Mouse (Mus musculus) limb, embryonic 15.5 days (tissue): ENCODE data around the gene Scp2. TPM values are rescaled to one million over a fixed set of nuclear protein-coding genes. Genes with fewer than 3 reads are reported as not detected.

Source experiments
- ATAC-seq: fragments of 200-750 bp; cut with Nextera tagmentation; 2 replicates; pipeline ENCODE4 v1.8.0; 2017; ENCODE audit warnings: low read depth, moderate TSS enrichment; ENCODE audit not compliant: insufficient number of reproducible peaks, low FRiP score, low TSS enrichment
- H3K27ac ChIP-seq: fragments of 300-500 bp; sonication (generic); 2 replicates; pipeline ENCODE4 v1.5.1; 2015; ENCODE audit warnings: moderate library complexity, mild to moderate bottlenecking, inconsistent platforms
- H3K27me3 ChIP-seq: fragments of 300-500 bp; sonication (generic); 2 replicates; pipeline ENCODE4 v1.6.1; 2015; ENCODE audit warnings: inconsistent platforms
- H3K36me3 ChIP-seq: fragments of 300-500 bp; sonication (generic); 2 replicates; pipeline ENCODE4 v1.6.1; 2015; ENCODE audit warnings: inconsistent platforms
- H3K4me1 ChIP-seq: fragments of 300-500 bp; sonication (generic); 2 replicates; pipeline ENCODE4 v1.6.1; 2015; ENCODE audit warnings: inconsistent platforms
- H3K4me2 ChIP-seq: fragments of 300-500 bp; sonication (generic); 2 replicates; pipeline ENCODE4 v1.6.1; 2015; ENCODE audit warnings: mild to moderate bottlenecking, inconsistent platforms
- H3K4me3 ChIP-seq: fragments of 300-500 bp; sonication (generic); 2 replicates; pipeline ENCODE4 v1.5.1; 2015; ENCODE audit warnings: mild to moderate bottlenecking, inconsistent platforms
- H3K9ac ChIP-seq: fragments of 300-500 bp; sonication (generic); 2 replicates; pipeline ENCODE4 v1.6.1; 2015; ENCODE audit warnings: inconsistent platforms
- H3K9me3 ChIP-seq: fragments of 300-500 bp; sonication (generic); 2 replicates; pipeline ENCODE4 v1.6.1; 2016; ENCODE audit warnings: inconsistent platforms
- WGBS: fragments of 180-500 bp; shearing (Covaris S2); methylation state at CpG from one replicate; pipeline ENCODE4 v1.1.7; 2015; 5-methylcytosine and 5-hydroxymethylcytosine counted together
- microRNA-seq: library from miRNA; unstranded; fragments of <30 nt; microRNA quantifications from one replicate; pipeline ENCODE4, GENCODE M21; 2016
- polyA plus RNA-seq: library from polyadenylated mRNA; unstranded; fragments of >200 nt; fragmentation: Nextera tagmentation; extraction: Ambion mirVana; gene quantifications from 2 replicates; pipeline ENCODE4 v1.2.1, GENCODE M21; 2015

Scp2 gene
- polyA plus RNA-seq, 1 experiment from 2014 or later, result 225 TPM

DNA sequence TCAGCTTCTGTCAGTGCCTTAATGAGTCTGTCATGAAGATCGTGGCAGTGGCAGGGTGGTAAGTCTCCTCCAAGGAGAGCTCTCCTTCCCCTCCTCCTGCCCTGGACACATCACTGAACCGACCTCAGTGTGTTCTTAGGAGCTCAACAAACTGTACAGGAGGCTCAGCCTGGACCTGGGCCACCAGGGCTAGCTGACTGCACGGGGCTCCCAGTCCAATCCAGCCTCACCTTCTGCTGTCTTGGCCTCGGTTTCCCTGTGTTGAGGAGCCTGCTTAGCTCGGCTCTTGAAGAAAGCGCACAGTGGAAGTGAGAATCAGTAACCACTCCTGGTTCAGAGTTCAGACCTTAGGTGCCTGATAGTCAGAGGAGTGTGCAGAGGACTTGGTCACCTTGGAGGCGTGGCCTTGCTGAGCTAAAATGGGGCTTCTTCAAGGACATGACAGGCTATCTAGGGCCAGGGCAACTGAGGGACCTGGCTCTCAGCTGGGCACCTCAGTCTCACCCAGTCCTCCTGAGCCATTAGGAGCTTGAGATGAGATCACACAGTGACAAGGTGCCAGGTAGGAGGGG, 137.2 kb downstream of the Scp2 start:
- Histone ChIP-seq H3K27ac (no peak overlapping the region), H3K4me1 (0 out of 2 replicates have a peak, but pooled peaks cover 5% of the 10 kb centered on the region), H3K4me3 (no peak overlapping the region), H3K9ac (no peak overlapping the region), H3K27me3 (no peaks in the 10 kb centered on the region), H3K9me3 (no peaks in the 10 kb centered on the region), H3K36me3 (no peaks in the 10 kb centered on the region), H3K4me2 (no peak overlapping the region)
- 78% methylated on average over 7 of the region's 7 CpGs for WGBS
- no peak for ATAC-seq

DNA sequence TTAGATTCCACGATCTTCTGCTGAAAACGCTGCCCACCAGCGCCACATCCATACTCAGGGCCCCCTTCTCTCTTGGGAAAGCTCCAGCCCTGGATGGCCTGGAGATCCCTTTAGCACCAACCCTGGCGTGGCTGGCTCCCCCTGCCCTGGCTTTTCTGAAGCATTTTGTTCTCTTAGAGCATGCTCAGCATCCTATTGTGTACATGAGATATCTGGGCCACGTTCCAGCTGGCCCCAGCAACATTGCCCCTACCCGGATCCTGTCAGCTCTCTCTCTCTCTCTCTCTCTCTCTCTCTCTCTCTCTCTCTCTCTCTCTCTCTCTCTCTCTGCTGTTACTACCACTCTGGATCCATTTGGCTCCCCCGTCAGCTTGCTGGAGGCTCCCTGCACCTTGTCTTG, 139.5 kb downstream of the Scp2 start:
- H3K4me2 ChIP-seq, result no peak overlapping the region
- no peak overlapping the region for H3K4me3 ChIP-seq
- no peak for ATAC-seq
- no peaks in the 10 kb centered on the region for H3K36me3 ChIP-seq
- no peak overlapping the region for H3K9ac ChIP-seq
- H3K27me3 ChIP-seq, result no peaks in the 10 kb centered on the region
- 0 out of 2 replicates have a peak, but pooled peaks cover 3% of the 10 kb centered on the region for H3K4me1 ChIP-seq
- no peaks in the 10 kb centered on the region for H3K9me3 ChIP-seq
- WGBS, result 58% methylated on average over 7 of the region's 7 CpGs
- H3K27ac ChIP-seq, result no peak overlapping the region

DNA sequence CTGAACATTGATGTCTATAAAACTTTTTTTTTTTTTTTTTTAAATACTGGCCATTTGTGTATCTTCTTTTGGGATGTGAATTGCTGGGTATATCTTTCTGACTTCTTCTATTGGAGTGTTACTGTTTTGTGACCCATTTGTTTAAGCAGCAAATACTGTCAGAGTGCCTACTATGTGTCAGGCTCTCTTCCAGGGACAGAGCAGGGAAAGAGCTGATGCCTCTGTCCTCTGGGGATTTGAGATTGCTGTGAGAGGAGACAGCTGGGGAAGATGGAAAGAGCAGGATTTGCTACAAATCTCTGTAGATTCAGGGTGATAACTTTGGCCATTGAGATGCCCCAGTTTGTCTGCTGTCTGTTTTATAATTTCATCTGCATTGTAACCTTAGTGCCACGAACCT, 145.4 kb downstream of the Scp2 start:
- Histone ChIP-seq H3K9me3 (no peaks in the 10 kb centered on the region), H3K4me2 (no peak overlapping the region), H3K27me3 (no peaks in the 10 kb centered on the region), H3K4me1 (peaks cover 14% of the 10 kb centered on the region), H3K27ac (no peak overlapping the region), H3K9ac (no peak overlapping the region), H3K4me3 (no peak overlapping the region), H3K36me3 (no peaks in the 10 kb centered on the region)
- ATAC-seq, result no peak
- 80% methylated on average over 1 of the region's 1 CpGs for WGBS

DNA sequence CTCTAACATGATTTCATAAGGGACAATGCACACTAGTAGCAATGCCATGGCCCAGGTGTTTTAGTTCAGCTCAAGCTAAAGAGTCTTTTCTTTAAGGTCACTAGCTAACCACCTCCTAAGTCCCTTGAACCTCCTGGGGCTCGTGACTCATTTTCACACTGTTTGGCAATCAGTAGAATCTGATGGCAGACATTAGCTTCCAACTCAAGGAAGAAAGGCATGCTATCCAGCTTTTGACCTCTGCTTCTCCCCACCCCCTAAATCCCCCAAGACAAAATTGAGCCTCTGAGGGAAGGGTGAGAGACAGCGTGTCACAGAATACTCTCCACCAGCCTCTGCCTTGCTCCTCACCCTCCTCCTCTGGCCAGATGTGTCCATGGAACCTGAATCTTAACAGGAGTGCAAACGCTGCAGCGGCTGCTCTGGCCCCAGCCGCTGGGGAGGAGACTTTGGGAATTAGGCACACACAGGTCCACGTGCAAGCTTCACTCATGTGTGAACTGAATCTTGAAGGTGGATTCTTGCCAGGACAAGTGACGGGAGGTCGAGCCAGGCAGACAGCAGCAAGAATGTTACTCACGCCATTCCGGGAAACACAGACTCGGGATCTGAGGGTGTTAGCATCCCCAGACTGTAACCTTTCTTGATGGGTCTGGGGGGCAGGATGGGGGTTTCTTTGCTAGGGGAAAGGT, 146.0 kb downstream of the Scp2 start:
- no peak overlapping the region for H3K27ac ChIP-seq
- H3K4me3 ChIP-seq, result no peak overlapping the region
- 26% methylated on average over 11 of the region's 11 CpGs for WGBS
- H3K4me2 ChIP-seq, result no peak overlapping the region
- no peaks in the 10 kb centered on the region for H3K36me3 ChIP-seq
- H3K4me1 ChIP-seq, result peaks cover 14% of the 10 kb centered on the region
- no peaks in the 10 kb centered on the region for H3K9me3 ChIP-seq
- ATAC-seq, result no peak
- H3K9ac ChIP-seq, result no peak overlapping the region
- H3K27me3 ChIP-seq, result no peaks in the 10 kb centered on the region

DNA sequence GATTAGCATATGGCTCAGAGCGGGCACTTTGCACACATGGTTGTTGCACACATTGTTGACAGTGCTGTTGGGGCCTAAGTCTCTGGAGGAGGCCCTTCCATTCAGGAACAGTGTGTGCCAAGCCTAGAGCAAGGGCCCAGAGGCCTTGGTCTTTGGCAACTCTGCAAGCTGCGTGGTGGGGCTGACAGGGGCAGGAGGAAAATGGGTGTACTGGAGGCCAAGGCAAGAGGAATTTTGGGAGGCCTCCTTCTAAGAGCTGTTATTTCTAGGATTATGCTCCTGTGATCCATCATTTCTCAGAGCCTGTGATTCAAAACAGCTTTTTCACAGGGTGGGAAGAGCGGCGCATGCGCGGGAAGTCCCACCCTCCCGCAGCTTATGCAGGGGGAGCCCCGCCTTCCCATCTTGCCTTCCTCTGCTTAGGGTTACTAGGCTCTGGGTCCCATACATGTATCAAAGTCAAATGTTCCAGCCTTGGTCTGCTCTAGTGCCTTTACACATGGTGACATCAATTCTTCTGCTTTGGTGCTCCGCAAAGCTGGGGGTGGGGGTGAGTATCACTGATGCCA, 148.3 kb downstream of the Scp2 start:
- peak overlapping the region; percentile 72 for H3K27ac ChIP-seq
- no peak overlapping the region for H3K9ac ChIP-seq
- no peak for ATAC-seq
- peaks cover 14% of the 10 kb centered on the region for H3K4me1 ChIP-seq
- H3K4me3 ChIP-seq, result no peak overlapping the region
- no peak overlapping the region for H3K4me2 ChIP-seq
- no peaks in the 10 kb centered on the region for H3K27me3 ChIP-seq
- no peaks in the 10 kb centered on the region for H3K36me3 ChIP-seq
- 73% methylated on average over 9 of the region's 9 CpGs for WGBS
- no peaks in the 10 kb centered on the region for H3K9me3 ChIP-seq

- Histone ChIP-seq H3K27me3 (no peaks in the 10 kb centered on the region), H3K4me3 (no peak overlapping the region), H3K9ac (no peak overlapping the region), H3K4me1 (peaks cover 14% of the 10 kb centered on the region), H3K36me3 (no peaks in the 10 kb centered on the region), H3K9me3 (no peaks in the 10 kb centered on the region), H3K27ac (peak overlapping the region; percentile 72), H3K4me2 (no peak overlapping the region)
- WGBS, result 81% methylated on average over 6 of the region's 6 CpGs
- no peak for ATAC-seq
These were observed 149.1 kb downstream of the Scp2 start for GRCm38 (mm10) chr4:107995727-107996126.

GRCm38 (mm10) chr4:107995011-107995410, 149.8 kb downstream of the Scp2 start:
- Histone ChIP-seq H3K4me3 (no peak overlapping the region), H3K9ac (no peak overlapping the region), H3K27me3 (no peaks in the 10 kb centered on the region), H3K4me1 (peaks cover 14% of the 10 kb centered on the region), H3K9me3 (no peaks in the 10 kb centered on the region), H3K36me3 (no peaks in the 10 kb centered on the region), H3K4me2 (no peak overlapping the region), H3K27ac (no peak overlapping the region)
- 87% methylated on average over 6 of the region's 6 CpGs for WGBS
- ATAC-seq, result no peak

Small RNA genes within 50 kb of the gene (microRNA-seq; reads per million reads assigned to microRNA genes)
- gene Mir6397, result not detected

Other genes with a start within 250 kb of the Scp2 start
- 29.8 and 32.3 TPM in 2 replicates for gene Cpt2, start 221.4 kb downstream of the Scp2 start, polyA plus RNA-seq
- gene Slc1a7, start 176.7 kb downstream of the Scp2 start, polyA plus RNA-seq, result 0.05 and 0.10 TPM in 2 replicates
- gene Podn, start 48.6 kb downstream of the Scp2 start, polyA plus RNA-seq, result 2.2 and 3.5 TPM in 2 replicates
- gene Echdc2, start 20.4 kb upstream of the Scp2 start, polyA plus RNA-seq, result 44.1 and 45.7 TPM in 2 replicates
- gene Zyg11a, start 73.0 kb upstream of the Scp2 start, polyA plus RNA-seq, result not detected in 2 replicates
- 9.0 and 10.6 TPM in 2 replicates for gene Zyg11b, start 156.1 kb upstream of the Scp2 start, polyA plus RNA-seq
- 38.0 and 40.3 TPM in 2 replicates for gene Coa7, start 183.1 kb upstream of the Scp2 start, polyA plus RNA-seq
- 1.8 and 1.9 TPM in 2 replicates for gene Shisal2a, start 238.4 kb upstream of the Scp2 start, polyA plus RNA-seq